Mouse (Mus musculus) lung, embryonic 16.5 days (tissue): ENCODE measurements at regions not wholly inside any gene's neighbourhood (a gene's known extent, or its start where the extent isn't known, plus 50 kb on each side); places are given as distances from the start of the nearest gene placed in this dataset.

ENCODE experiments used
- ATAC-seq: fragments of 200-750 bp; cut with Nextera tagmentation; 2 replicates; pipeline ENCODE4 v1.8.0; 2017; ENCODE audit warnings: low read depth, mild to moderate bottlenecking, moderate library complexity
- H3K27ac ChIP-seq: fragments of 300-500 bp; sonication (generic); 2 replicates; pipeline ENCODE4 v1.5.1; 2014; ENCODE audit warnings: mild to moderate bottlenecking, control low read depth, low read length
- H3K27me3 ChIP-seq: fragments of 300-500 bp; sonication (generic); 2 replicates; pipeline ENCODE4 v1.6.1; 2014; ENCODE audit warnings: low read depth, low read length, mixed read lengths; ENCODE audit not compliant: control insufficient read depth, insufficient read depth
- H3K36me3 ChIP-seq: fragments of 300-500 bp; sonication (generic); 2 replicates; pipeline ENCODE4 v1.6.1; 2014; ENCODE audit warnings: low read length; ENCODE audit not compliant: control insufficient read depth, insufficient read depth
- H3K4me1 ChIP-seq: fragments of 300-500 bp; sonication (generic); replicated peaks from 2 replicates; pipeline ENCODE4 v1.6.1; 2014; ENCODE audit warnings: low read length, mixed read lengths; ENCODE audit not compliant: control insufficient read depth, insufficient read depth
- H3K4me2 ChIP-seq: fragments of 300-500 bp; sonication (generic); 2 replicates; pipeline ENCODE4 v1.6.1; 2014; ENCODE audit warnings: low read depth, low read length, control low read depth
- H3K4me3 ChIP-seq: fragments of 300-500 bp; sonication (generic); 2 replicates; pipeline ENCODE4 v1.5.1; 2014; ENCODE audit warnings: mild to moderate bottlenecking, low read length, control low read depth
- H3K9ac ChIP-seq: fragments of 300-500 bp; sonication (generic); 2 replicates; pipeline ENCODE4 v1.6.1; 2014; ENCODE audit warnings: low read length, control low read depth
- H3K9me3 ChIP-seq: fragments of 300-500 bp; sonication (generic); 2 replicates; pipeline ENCODE4 v1.6.1; 2016; ENCODE audit warnings: low read length; ENCODE audit not compliant: control insufficient read depth
- WGBS: fragments of 180-500 bp; shearing (Covaris S2); extraction: QIAGEN DNeasy Blood & Tissue Kit; methylation state at CpG from one replicate; pipeline ENCODE4 v1.1.7; 2014; 5-methylcytosine and 5-hydroxymethylcytosine counted together

- H3K4me2 ChIP-seq: no peak overlapping the region
- H3K27me3 ChIP-seq: no peaks in the 10 kb centered on the region
- ATAC-seq: no peak
- H3K9ac ChIP-seq: no peak overlapping the region
- no peak overlapping the region for H3K27ac ChIP-seq
- 92% methylated on average over 6 of the region's 6 CpGs for WGBS
- H3K36me3 ChIP-seq: no peaks in the 10 kb centered on the region
- H3K9me3 ChIP-seq: no peaks in the 10 kb centered on the region
- 0 out of 2 replicates have a peak, but pooled peaks cover 4% of the 10 kb centered on the region for H3K4me1 ChIP-seq
- H3K4me3 ChIP-seq: no peak overlapping the region
Observed at GRCm38 (mm10) chr5:64485856-64486255, 317.3 kb upstream of the Klf3 start.

GRCm38 (mm10) chr5:64486761-64487160 lies 316.4 kb upstream of the Klf3 start:
- WGBS: 85% methylated on average over 1 of the region's 1 CpGs
- no peaks in the 10 kb centered on the region for H3K27me3 ChIP-seq

GRCm38 (mm10) chr5:64487698-64488398 lies 315.3 kb upstream of the Klf3 start:
- Histone ChIP-seq H3K9me3 (no peaks in the 10 kb centered on the region), H3K9ac (peak overlapping the region; percentile 39; the same call in 1 of the 2 replicates), H3K27me3 (no peaks in the 10 kb centered on the region), H3K4me3 (peak overlapping the region; percentile 18), H3K4me1 (0 out of 2 replicates have a peak, but pooled peaks cover 4% of the 10 kb centered on the region), H3K36me3 (no peaks in the 10 kb centered on the region), H3K4me2 (peak overlapping the region; percentile 43), H3K27ac (no peak overlapping the region)
- ATAC-seq: no peak
- 50% methylated on average over 14 of the region's 14 CpGs for WGBS

More at GRCm38 (mm10) chr5:64486761-64487160, 316.4 kb upstream of the Klf3 start:
- Histone ChIP-seq H3K9me3 (no peaks in the 10 kb centered on the region), H3K4me3 (no peak overlapping the region), H3K9ac (no peak overlapping the region), H3K36me3 (no peaks in the 10 kb centered on the region), H3K27ac (no peak overlapping the region), H3K4me1 (0 out of 2 replicates have a peak, but pooled peaks cover 4% of the 10 kb centered on the region), H3K4me2 (no peak overlapping the region)
- ATAC-seq: no peak

- no peak overlapping the region for H3K9ac ChIP-seq
- no peaks in the 10 kb centered on the region for H3K9me3 ChIP-seq
- no peak overlapping the region for H3K4me3 ChIP-seq
- ATAC-seq: no peak
- no peaks in the 10 kb centered on the region for H3K36me3 ChIP-seq
- H3K4me2 ChIP-seq: no peak overlapping the region
- H3K27ac ChIP-seq: no peak overlapping the region
- no peaks in the 10 kb centered on the region for H3K27me3 ChIP-seq
- H3K4me1 ChIP-seq: 0 out of 2 replicates have a peak, but pooled peaks cover 4% of the 10 kb centered on the region
- WGBS: 87% methylated on average over 4 of the region's 4 CpGs
Observed at GRCm38 (mm10) chr5:64489656-64490444, 313.3 kb upstream of the Klf3 start.

- H3K27ac ChIP-seq: no peak overlapping the region
- H3K4me1 ChIP-seq: 0 out of 2 replicates have a peak, but pooled peaks cover 4% of the 10 kb centered on the region
- WGBS: 59% methylated on average over 5 of the region's 5 CpGs
- H3K9ac ChIP-seq: no peak overlapping the region
- no peak overlapping the region for H3K4me2 ChIP-seq
- H3K27me3 ChIP-seq: no peaks in the 10 kb centered on the region
- no peak overlapping the region for H3K4me3 ChIP-seq
- no peaks in the 10 kb centered on the region for H3K9me3 ChIP-seq
- no peaks in the 10 kb centered on the region for H3K36me3 ChIP-seq
- no peak for ATAC-seq
Observed at GRCm38 (mm10) chr5:64490445-64490950, 312.7 kb upstream of the Klf3 start.

- H3K27ac ChIP-seq: no peak overlapping the region
- 87% methylated on average over 4 of the region's 4 CpGs for WGBS
- no peak for ATAC-seq
Observed at GRCm38 (mm10) chr5:64494429-64494828, 308.8 kb upstream of the Klf3 start.

GRCm38 (mm10) chr5:64496853-64497252 lies 306.3 kb upstream of the Klf3 start:
- no peaks in the 10 kb centered on the region for H3K36me3 ChIP-seq
- no peaks in the 10 kb centered on the region for H3K9me3 ChIP-seq
- H3K27me3 ChIP-seq: no peaks in the 10 kb centered on the region
- WGBS: 78% methylated on average over 4 of the region's 4 CpGs
- no peak overlapping the region for H3K4me3 ChIP-seq
- no peaks in the 10 kb centered on the region for H3K4me1 ChIP-seq
- no peak overlapping the region for H3K9ac ChIP-seq
- no peak overlapping the region for H3K27ac ChIP-seq
- no peak for ATAC-seq
- no peak overlapping the region for H3K4me2 ChIP-seq

More at GRCm38 (mm10) chr5:64494429-64494828, 308.8 kb upstream of the Klf3 start:
- no peaks in the 10 kb centered on the region for H3K4me1 ChIP-seq
- H3K9ac ChIP-seq: no peak overlapping the region
- H3K9me3 ChIP-seq: no peaks in the 10 kb centered on the region
- H3K27me3 ChIP-seq: no peaks in the 10 kb centered on the region
- no peaks in the 10 kb centered on the region for H3K36me3 ChIP-seq
- H3K4me3 ChIP-seq: no peak overlapping the region
- no peak overlapping the region for H3K4me2 ChIP-seq

- H3K36me3 ChIP-seq: no peaks in the 10 kb centered on the region
- no peaks in the 10 kb centered on the region for H3K9me3 ChIP-seq
- no peaks in the 10 kb centered on the region for H3K27me3 ChIP-seq
- WGBS: 84% methylated on average over 5 of the region's 5 CpGs
- no peak overlapping the region for H3K4me3 ChIP-seq
- ATAC-seq: no peak
- H3K27ac ChIP-seq: no peak overlapping the region
- peaks cover 8% of the 10 kb centered on the region for H3K4me1 ChIP-seq
- no peak overlapping the region for H3K4me2 ChIP-seq
- no peak overlapping the region for H3K9ac ChIP-seq
Observed at GRCm38 (mm10) chr5:64498431-64498830, 304.8 kb upstream of the Klf3 start.

GRCm38 (mm10) chr5:64499131-64499530 lies 304.1 kb upstream of the Klf3 start:
- Histone ChIP-seq H3K9me3 (no peaks in the 10 kb centered on the region), H3K36me3 (no peaks in the 10 kb centered on the region), H3K4me2 (no peak overlapping the region), H3K27ac (no peak overlapping the region), H3K27me3 (no peaks in the 10 kb centered on the region), H3K4me3 (no peak overlapping the region), H3K4me1 (peaks cover 13% of the 10 kb centered on the region), H3K9ac (no peak overlapping the region)
- 88% methylated on average over 3 of the region's 3 CpGs for WGBS
- ATAC-seq: no peak
